Mouse (Mus musculus): ENCODE measurements around the gene Zfp143.
"Not testable (repeated sequence)": the region's sequence is repeated elsewhere in the genome, so short reads cannot be mapped to it uniquely, and the experiment has no call there.

Zfp143 gene

DNA sequence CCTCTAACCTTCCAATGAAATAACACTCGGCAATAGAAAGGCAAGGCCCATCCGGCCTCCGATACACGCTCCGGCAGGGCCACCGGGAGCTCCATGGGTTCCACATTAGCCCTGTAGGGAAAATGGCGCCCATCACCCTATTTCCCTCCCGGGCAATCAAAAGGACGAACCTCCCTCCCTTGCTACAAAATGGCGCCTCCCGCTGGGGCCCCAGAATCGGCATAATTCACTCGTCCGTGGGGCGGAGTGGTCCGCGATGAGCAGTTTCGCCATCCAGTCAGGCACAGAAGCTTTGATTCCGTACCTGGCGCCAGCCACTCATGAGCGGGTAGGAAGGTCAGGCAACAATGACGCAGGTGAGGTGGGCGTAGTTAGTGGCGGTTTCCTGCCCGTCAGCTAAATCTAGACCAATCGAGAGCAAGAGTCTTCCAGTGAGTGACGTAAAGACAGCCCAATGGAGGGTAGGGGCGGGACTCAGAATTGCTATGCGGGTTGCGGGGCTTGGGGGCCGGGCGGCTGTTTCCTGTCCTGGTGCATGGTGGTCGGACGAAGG is at the start of gene Zfp143:
TSS of gene Zfp143 (plus strand) at position 19 of the 553 bp plus-strand sequence.
- peak; percentile 100 for DNase-seq (ENCODE audit: extremely low spot score, low spot score)

DNA sequence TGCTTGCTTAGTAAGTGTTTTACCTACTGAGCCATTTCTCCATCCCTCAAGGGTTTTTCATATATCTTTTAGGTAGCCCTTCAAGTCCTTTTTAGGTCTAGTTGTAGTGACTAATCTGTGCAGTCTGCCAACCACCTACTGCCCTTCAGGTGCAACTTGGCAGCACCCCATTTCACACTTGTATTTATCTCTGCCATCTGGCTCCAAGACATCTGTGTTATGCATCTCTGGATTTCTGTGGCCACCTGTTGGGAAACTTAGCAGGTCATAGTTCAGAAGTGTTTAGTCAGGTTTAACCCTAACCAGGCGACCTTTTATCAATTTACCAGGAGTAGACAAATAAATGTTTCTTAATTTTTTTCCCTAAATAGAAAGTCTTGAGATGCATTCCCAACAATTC is 49.6 kb upstream of the Zfp143 start:
- no peak for DNase-seq (ENCODE audit: extremely low spot score, low spot score)

DNA sequence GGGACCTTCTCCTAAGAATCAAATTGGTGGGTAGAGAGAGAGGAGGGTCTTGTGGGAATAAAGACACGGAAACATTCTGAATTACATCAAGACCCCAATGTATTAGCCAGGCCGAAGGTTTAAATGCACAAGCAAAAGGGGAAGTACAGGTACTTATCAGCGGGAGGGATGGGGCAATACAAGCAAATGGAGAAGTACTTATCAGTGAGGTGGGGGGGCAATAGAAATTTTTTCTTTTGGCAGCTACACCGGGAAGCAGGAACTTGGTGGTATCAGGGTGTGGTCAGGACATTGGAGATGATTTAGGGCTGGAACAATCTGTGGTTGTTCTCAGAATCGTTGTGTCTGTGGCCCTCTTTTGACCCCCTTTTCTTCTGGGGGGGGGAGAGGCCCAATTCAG is 46.7 kb upstream of the Zfp143 start:
- no peak for DNase-seq (ENCODE audit: extremely low spot score, low spot score)

GRCm38 (mm10) chr7:110018117-110018630 is 42.8 kb upstream of the Zfp143 start, which contains the start of gene Ipo7:
Ipo7 (plus strand) TSS chr7:110018274.
- DNase-seq (ENCODE audit: extremely low spot score, low spot score) = peak; percentile 92

- DNase-seq (ENCODE audit: extremely low spot score, low spot score) = no peak
Observed at GRCm38 (mm10) chr7:110018631-110019482, 42.2 kb upstream of the Zfp143 start.

DNA sequence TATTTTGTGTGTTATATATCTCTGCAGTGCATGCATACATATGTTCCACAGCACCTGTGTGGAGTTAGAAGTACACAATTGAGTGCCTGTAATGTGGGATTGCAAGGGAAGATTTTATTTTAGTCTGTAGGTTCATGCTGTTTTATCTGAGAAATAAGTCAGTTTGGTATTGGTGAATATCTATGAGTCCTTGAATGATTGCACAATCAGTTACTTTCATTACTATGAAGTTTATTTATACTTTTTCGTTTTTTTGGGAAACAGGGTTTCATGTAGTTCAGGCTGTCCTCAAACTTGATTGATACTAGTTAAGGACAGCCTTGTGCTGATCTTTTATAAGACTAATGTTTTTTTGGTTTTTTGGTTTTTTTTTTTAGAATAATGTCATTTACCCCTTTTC is 37.5 kb upstream of the Zfp143 start:
- DNase-seq (ENCODE audit: extremely low spot score, low spot score) = no peak

GRCm38 (mm10) chr7:110026594-110026993 is 34.4 kb upstream of the Zfp143 start:
- no peak for DNase-seq (ENCODE audit: extremely low spot score, low spot score)

- no peak for DNase-seq (ENCODE audit: extremely low spot score, low spot score)
Observed at GRCm38 (mm10) chr7:110028826-110029225, 32.2 kb upstream of the Zfp143 start.

GRCm38 (mm10) chr7:110030342-110030741 is 30.7 kb upstream of the Zfp143 start:
- peak; percentile 4 for DNase-seq (ENCODE audit: extremely low spot score, low spot score)

DNA sequence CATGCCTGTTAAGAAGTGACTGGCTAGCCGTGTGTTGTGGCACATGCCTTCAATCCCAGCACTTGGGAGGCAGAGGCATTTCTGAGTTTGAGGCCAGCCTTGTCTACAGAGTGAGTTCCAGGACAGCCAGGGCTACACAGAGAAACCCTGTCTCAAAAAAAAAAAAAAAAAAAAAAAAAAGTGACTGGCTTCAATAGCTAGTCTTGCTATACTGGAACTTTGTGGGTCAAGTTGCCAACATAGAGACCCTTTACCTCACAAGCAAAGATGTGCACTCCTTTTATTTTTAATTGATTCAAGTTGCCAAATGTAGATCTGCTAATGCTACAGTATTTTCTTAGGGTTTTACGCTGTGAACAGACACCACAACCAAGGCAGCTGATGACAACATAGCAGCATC is 3.3 kb upstream of the Zfp143 start:
- DNase-seq (ENCODE audit: extremely low spot score, low spot score) = not testable (repeated sequence)

GRCm38 (mm10) chr7:110059092-110059785 is 1.8 kb upstream of the Zfp143 start:
- peak; percentile 23 for DNase-seq (ENCODE audit: extremely low spot score, low spot score)

DNA sequence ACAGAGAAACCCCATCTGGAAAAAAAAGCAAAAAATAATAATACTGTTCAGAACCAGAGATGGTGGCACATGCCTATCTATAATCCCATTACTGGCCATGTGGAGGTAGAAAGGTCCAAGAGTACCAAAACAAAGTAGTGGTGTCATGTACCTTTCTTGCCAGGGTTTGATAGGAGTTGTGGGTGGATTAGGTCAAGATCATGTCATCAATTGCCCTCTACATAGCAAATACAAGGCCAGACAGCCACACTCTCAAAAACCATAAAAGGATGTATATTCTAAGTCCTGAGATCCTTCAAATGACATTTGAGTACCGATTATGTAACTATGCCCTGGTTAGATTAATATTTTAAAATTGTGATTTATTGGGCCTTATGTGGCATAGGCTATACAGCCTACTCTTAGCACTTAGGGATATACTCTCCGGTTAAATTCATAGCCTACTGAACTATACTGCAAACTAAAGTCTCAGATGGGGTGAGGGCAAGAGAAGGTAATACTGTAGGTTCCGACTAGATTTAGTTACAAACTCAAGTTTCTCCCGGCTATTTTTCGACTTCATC is 830 bp upstream of the Zfp143 start:
- DNase-seq (ENCODE audit: extremely low spot score, low spot score) = peak; percentile 11

- no peak for DNase-seq (ENCODE audit: extremely low spot score, low spot score)
Observed at GRCm38 (mm10) chr7:110060669-110061198, 283 bp upstream of the Zfp143 start.

GRCm38 (mm10) chr7:110061752-110062273 is 796 bp downstream of the Zfp143 start:
- DNase-seq (ENCODE audit: extremely low spot score, low spot score) = peak; percentile 87

DNA sequence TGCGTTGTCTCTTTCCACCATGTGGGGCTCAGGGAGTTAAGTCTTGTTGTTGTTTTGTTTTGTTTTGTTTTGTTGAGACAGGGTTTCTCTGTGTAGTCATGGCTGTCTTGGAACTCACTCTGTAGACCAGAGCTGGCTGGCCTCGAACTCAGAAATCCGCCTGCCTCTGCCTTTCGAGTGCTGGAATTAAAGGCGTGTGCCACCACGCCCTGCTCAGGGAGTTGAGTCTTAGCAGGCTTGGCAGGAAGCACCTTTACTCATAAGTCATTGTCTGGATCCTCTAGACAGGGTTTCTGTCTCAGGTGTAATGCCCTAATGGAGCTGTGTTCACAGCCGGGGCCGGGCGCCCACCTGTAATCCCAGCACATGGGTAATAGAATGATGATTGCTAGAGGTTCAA is 2.7 kb downstream of the Zfp143 start:
- no peak for DNase-seq (ENCODE audit: extremely low spot score, low spot score)

DNA sequence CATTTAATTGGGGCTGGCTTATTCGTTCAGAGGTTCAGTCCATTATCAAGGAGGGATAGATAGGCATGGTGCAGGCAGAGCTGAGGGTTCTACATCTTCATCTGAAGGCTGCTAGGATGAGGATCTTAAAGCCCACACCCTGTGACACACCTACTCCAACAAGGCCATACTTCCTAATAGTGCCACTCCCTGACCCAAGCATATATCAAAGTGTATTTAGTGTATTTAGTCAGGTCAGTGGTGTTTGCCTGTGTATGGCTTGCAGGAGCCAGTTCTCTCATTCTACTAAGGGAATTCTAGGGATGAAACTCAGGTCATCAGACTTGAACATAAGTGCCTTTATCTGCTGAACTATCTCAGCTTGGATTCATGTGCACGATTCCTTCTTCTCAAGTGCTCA is 8.1 kb downstream of the Zfp143 start:
- no peak for DNase-seq (ENCODE audit: extremely low spot score, low spot score)

GRCm38 (mm10) chr7:110078168-110078567 is 17.2 kb downstream of the Zfp143 start:
- no peak for DNase-seq (ENCODE audit: extremely low spot score, low spot score)

GRCm38 (mm10) chr7:110083386-110084165 is 22.6 kb downstream of the Zfp143 start:
- DNase-seq (ENCODE audit: extremely low spot score, low spot score) = peak; percentile 27

GRCm38 (mm10) chr7:110085217-110085616 is 24.2 kb downstream of the Zfp143 start:
- DNase-seq (ENCODE audit: extremely low spot score, low spot score) = no peak

GRCm38 (mm10) chr7:110087914-110088313 is 26.9 kb downstream of the Zfp143 start:
- no peak for DNase-seq (ENCODE audit: extremely low spot score, low spot score)
